Mouse (Mus musculus) thymus, adult 2 months (tissue): ENCODE data around the gene Gldc. TPM values are rescaled to one million over a fixed set of nuclear protein-coding genes. Genes with fewer than 3 reads are reported as not detected.

ENCODE experiments used
- DNase-seq: peaks from one replicate; pipeline ENCODE4 v3.0.0; 2021
- H3K27ac ChIP-seq: fragments of 200-500 bp; 2 replicates; pipeline ENCODE4 v1.5.1; 2012; ENCODE audit warnings: low read length, control low read depth; ENCODE audit not compliant: control insufficient read depth, insufficient read depth
- H3K27me3 ChIP-seq: fragments of 200-500 bp; 2 replicates; pipeline ENCODE4 v1.6.1; 2012; ENCODE audit warnings: mild to moderate bottlenecking, low read length, moderate library complexity, mixed read lengths; ENCODE audit not compliant: control insufficient read depth, insufficient read depth
- H3K36me3 ChIP-seq: fragments of 200-500 bp; 2 replicates; pipeline ENCODE4 v1.6.1; 2012; ENCODE audit warnings: mild to moderate bottlenecking, low read length, moderate library complexity; ENCODE audit not compliant: control insufficient read depth, insufficient read depth
- H3K4me1 ChIP-seq: fragments of 200-500 bp; replicated peaks from 2 replicates; pipeline ENCODE4 v1.6.1; 2012; ENCODE audit warnings: low read length; ENCODE audit not compliant: control insufficient read depth, insufficient read depth
- H3K4me3 ChIP-seq: fragments of 200-500 bp; 2 replicates; pipeline ENCODE4 v1.5.1; 2012; ENCODE audit warnings: mild to moderate bottlenecking, low read length, control low read depth, moderate library complexity; ENCODE audit not compliant: control insufficient read depth, insufficient read depth
- CTCF ChIP-seq: fragments of 200-500 bp; IDR thresholded peaks from 2 replicates; pipeline ENCODE4 v1.5.1; 2012; ENCODE audit warnings: mild to moderate bottlenecking, control low read depth, low read length, moderate library complexity, borderline replicate concordance; ENCODE audit not compliant: control insufficient read depth, poor library complexity, insufficient read depth; ENCODE audit errors: extremely low read depth
- POLR2A ChIP-seq: fragments of 200-500 bp; IDR thresholded peaks from 2 replicates; pipeline ENCODE4 v1.6.1; 2012; ENCODE audit warnings: mild to moderate bottlenecking, low read length, control low read depth, moderate library complexity; ENCODE audit not compliant: control insufficient read depth, poor library complexity, insufficient read depth; ENCODE audit errors: extremely low read depth
- WGBS: fragments of 180-500 bp; shearing (Covaris S2); methylation state at CpG from one replicate; pipeline ENCODE4 v1.1.7; 2018; 5-methylcytosine and 5-hydroxymethylcytosine counted together
- polyA plus RNA-seq: library from polyadenylated mRNA; depleted of rRNA; stranded (reverse); fragments of >200 nt; gene quantifications from 2 replicates; pipeline ENCODE4 v1.2.3, GENCODE M21; 2012

The Gldc gene
- polyA plus RNA-seq, 1 experiment = 0.13 TPM

DNA sequence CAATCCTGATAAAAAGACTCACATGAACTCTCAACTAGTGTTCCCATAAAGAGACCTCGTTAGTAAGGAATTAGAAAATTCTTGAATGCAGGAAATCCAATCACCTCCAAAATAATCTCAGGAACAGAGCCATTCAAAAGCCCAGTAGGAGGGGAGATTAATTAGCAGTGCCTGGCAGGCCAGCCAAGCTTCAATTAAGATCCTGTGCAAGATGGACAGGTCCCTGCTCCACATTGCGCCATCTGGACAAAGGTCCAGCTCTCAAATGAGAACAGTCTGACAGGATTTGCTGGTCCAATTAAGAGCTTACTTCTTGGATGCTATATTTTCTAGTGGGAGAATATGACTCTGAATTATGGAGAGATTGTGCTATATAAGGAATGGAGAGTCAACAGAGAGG, 15.2 kb downstream of the Gldc start:
- H3K27me3 ChIP-seq = no peaks in the 10 kb centered on the region
- no peak overlapping the region for H3K27ac ChIP-seq
- WGBS = 96% methylated on average over 2 of the region's 2 CpGs
- H3K4me3 ChIP-seq = no peak overlapping the region
- DNase-seq = no peak
- no peaks in the 10 kb centered on the region for H3K4me1 ChIP-seq
- no peaks in the 10 kb centered on the region for H3K36me3 ChIP-seq
- TF ChIP-seq CTCF (no peak), POLR2A (no peak)

DNA sequence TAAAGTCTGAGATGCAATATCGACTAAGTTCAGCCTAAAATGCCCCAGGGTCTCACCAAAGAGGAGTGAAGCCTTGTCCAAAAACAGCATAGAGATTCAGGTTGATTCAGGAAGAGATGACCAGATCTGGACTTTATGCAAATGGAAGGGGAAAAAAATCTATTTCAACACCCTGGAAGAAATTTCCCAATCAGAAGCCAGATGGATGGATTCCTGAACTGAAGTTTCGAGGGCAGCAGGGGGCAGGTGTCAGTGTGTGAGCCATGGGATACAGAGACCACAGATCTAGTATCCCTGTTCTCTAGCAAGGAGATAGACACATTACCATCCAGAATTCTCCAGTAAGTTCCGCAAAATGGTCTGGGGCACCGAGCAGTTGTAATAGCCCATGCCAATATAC, 17.0 kb downstream of the Gldc start:
- TF ChIP-seq CTCF (no peak), POLR2A (no peak)
- no peaks in the 10 kb centered on the region for H3K27me3 ChIP-seq
- H3K27ac ChIP-seq = no peak overlapping the region
- H3K4me1 ChIP-seq = no peaks in the 10 kb centered on the region
- no peak overlapping the region for H3K4me3 ChIP-seq
- 93% methylated on average over 4 of the region's 4 CpGs for WGBS
- no peak for DNase-seq
- no peaks in the 10 kb centered on the region for H3K36me3 ChIP-seq

DNA sequence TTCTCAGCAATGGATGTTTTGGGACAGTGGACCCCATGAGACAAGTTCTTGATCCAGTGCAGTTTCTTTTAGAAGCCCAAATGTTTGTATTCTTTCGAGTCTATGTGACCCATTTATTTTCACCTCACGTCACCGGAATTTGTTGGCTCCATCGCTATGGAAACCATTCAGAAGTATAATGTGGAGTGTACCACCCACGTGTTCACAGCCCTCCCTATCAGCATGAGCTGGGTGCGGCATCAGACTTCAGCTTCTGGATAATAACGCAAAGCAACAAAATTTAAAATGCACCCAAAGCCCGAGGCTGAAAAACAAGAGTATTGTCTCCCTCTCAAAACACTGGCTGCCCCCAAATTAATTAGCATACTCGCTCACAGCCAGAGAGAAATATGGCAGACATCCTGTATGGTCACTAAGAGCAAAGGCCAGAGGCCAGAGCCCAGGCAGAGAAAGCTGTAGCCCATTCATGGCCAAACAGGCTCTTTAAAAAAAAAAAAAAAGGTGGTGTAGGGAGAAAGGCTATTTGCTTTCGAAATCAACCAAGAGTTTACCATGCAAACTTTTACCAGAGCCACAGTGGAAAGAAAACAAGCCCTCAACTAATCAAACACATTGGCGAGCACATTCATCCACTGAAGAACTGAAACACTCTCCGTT, 18.1 kb downstream of the Gldc start:
- H3K4me3 ChIP-seq = no peak overlapping the region
- TF ChIP-seq CTCF (no peak), POLR2A (no peak)
- H3K27me3 ChIP-seq = no peaks in the 10 kb centered on the region
- H3K4me1 ChIP-seq = no peaks in the 10 kb centered on the region
- no peak for DNase-seq
- WGBS = 89% methylated on average over 12 of the region's 12 CpGs
- H3K36me3 ChIP-seq = no peaks in the 10 kb centered on the region
- no peak overlapping the region for H3K27ac ChIP-seq

DNA sequence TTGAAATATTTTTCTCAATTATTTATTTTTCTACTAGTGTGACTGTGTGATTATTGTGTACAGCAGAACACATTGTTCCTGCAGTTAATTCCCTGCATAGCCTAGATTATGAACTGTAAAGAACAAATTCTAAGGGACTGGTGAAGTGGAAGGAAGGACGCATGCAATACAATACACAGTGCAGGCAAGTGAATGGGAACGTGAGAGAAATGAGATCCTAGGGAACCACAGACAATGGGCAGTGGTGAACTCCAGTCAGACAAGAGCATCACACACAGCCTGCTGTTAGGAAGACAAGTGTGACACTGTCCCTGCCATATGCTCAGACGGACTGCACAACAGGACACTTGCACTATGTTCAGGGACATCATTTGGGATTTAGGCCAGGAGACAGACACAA, 21.5 kb downstream of the Gldc start:
- no peaks in the 10 kb centered on the region for H3K36me3 ChIP-seq
- DNase-seq = no peak
- no peaks in the 10 kb centered on the region for H3K27me3 ChIP-seq
- TF ChIP-seq POLR2A (no peak), CTCF (no peak)
- H3K27ac ChIP-seq = no peak overlapping the region
- H3K4me3 ChIP-seq = no peak overlapping the region
- WGBS = 85% methylated on average over 3 of the region's 3 CpGs
- no peaks in the 10 kb centered on the region for H3K4me1 ChIP-seq

DNA sequence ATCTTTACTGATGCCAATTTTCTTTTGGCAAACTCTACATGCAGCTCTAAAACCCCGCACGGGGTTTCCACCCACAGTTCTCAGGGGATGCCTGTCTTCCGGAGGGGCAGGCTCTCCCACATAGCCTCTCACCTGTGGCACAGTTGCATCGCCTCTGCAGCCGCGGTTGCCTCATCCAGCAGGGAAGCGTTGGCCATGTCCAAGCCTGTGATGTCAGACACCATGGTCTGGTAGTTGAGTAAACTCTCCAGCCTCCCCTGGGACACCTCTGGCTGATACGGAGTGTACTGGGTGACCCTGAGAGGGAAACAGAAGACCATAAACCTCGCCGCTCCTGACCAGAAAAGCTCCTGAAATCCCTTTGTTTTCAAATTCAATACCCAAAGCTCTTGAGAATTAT, 23.9 kb downstream of the Gldc start:
- 92% methylated on average over 10 of the region's 10 CpGs for WGBS
- TF ChIP-seq CTCF = no peak
- no peak for TF ChIP-seq POLR2A

DNA sequence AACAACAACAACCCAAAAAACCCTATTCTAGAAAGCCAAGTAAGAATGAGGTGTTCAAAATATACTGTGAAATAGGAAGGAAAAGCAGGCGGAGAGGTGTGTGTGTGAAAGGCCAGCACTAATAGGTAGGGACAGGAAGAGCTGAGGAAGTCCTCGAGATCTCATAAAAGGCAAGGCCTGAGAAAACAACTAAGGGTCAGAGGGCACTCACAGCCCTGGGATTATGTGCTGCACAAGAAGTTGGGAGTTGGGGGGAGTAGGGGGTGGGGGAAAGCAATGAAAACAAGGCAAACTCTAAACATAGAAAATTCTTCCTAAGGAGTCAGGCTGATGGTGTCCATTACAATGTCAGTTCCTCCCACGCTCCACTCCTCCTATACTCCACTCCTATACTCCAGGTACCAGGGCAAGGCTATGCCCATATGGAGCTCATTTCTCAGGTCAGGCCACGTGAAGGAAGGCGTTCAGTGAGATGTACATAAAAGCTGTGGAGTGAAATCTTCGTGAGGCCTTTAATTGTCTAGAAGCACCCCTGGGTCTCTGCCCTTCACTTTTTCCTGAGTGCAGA, 25.9 kb downstream of the Gldc start:
- Histone ChIP-seq H3K4me3 (no peak overlapping the region), H3K27ac (no peak overlapping the region), H3K36me3 (no peaks in the 10 kb centered on the region), H3K4me1 (no peaks in the 10 kb centered on the region), H3K27me3 (no peaks in the 10 kb centered on the region)
- TF ChIP-seq POLR2A = no peak
- no peak for TF ChIP-seq CTCF
- WGBS = 77% methylated on average over 6 of the region's 6 CpGs
- DNase-seq = no peak

More for the DNA sequence above, 23.9 kb downstream of the Gldc start:
- DNase-seq = no peak
- no peaks in the 10 kb centered on the region for H3K27me3 ChIP-seq
- no peak overlapping the region for H3K4me3 ChIP-seq
- no peaks in the 10 kb centered on the region for H3K36me3 ChIP-seq
- no peaks in the 10 kb centered on the region for H3K4me1 ChIP-seq
- no peak overlapping the region for H3K27ac ChIP-seq

DNA sequence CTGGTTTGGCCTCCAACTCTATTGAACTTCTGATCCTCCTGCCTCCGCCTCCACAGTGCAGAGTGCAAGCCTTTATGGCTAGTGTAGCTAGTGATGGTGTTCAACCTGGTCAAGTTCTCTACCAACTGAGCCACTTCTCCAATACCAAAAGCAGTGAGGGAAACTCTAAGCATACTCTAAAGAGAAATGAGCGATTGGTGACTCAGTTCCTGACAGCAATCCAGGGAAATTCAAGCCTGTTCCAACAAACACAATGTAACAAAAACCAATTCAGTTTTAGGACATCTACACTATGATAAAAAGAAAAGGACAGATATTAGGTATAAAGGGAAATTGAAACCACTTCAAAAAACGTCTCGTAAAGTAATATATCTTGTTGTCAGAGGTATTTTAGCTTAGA, 27.9 kb downstream of the Gldc start:
- Histone ChIP-seq H3K36me3 (no peaks in the 10 kb centered on the region), H3K27me3 (no peaks in the 10 kb centered on the region), H3K27ac (no peak overlapping the region), H3K4me3 (no peak overlapping the region), H3K4me1 (no peaks in the 10 kb centered on the region)
- DNase-seq = no peak
- 73% methylated on average over 4 of the region's 4 CpGs for WGBS
- TF ChIP-seq POLR2A = no peak
- no peak for TF ChIP-seq CTCF

DNA sequence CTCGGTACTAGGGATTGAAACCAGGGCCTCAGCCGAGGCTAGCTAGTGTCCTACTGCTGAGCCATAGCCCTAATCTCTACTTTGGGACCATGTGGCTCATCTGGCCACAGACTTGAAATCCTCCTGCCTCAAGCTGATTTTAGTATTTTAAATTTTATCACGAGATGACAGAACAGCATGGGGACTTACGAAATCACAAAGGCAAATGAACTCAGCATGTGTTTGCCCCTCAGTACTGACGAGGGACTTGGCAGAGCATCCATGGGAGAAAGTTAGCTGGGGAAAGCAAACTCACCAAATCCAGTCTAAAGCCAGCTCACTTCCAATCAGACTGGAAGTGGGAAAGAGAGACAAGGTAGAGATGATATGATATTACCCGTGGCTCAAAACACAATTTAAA, 28.5 kb downstream of the Gldc start:
- H3K27ac ChIP-seq = no peak overlapping the region
- H3K36me3 ChIP-seq = no peaks in the 10 kb centered on the region
- no peak for DNase-seq
- H3K4me1 ChIP-seq = no peaks in the 10 kb centered on the region
- no peaks in the 10 kb centered on the region for H3K27me3 ChIP-seq
- TF ChIP-seq POLR2A (no peak), CTCF (no peak)
- WGBS = 86% methylated on average over 6 of the region's 6 CpGs
- no peak overlapping the region for H3K4me3 ChIP-seq
